Mouse (Mus musculus) intestine, embryonic 16.5 days (tissue): ENCODE measurements around the gene Specc1l. TPM values are rescaled to one million over a fixed set of nuclear protein-coding genes. Genes with fewer than 3 reads are reported as not detected.

Experiments used
- ATAC-seq: fragments of 200-750 bp; cut with Nextera tagmentation; 2 replicates; pipeline ENCODE4 v1.8.0; 2017; ENCODE audit warnings: moderate TSS enrichment, moderate library complexity
- H3K27ac ChIP-seq: fragments of 300-500 bp; sonication (generic); 2 replicates; pipeline ENCODE4 v1.5.1; 2014; ENCODE audit warnings: mild to moderate bottlenecking, low read length
- H3K27me3 ChIP-seq: fragments of 300-500 bp; sonication (generic); replicated peaks from 2 replicates; pipeline ENCODE4 v1.6.1; 2014; ENCODE audit warnings: low read length, control low read depth, mixed read lengths; ENCODE audit not compliant: control insufficient read depth, insufficient read depth
- H3K36me3 ChIP-seq: fragments of 300-500 bp; sonication (generic); 2 replicates; pipeline ENCODE4 v1.6.1; 2014; ENCODE audit warnings: low read length, control low read depth; ENCODE audit not compliant: control insufficient read depth, insufficient read depth
- H3K4me1 ChIP-seq: fragments of 300-500 bp; sonication (generic); 2 replicates; pipeline ENCODE4 v1.6.1; 2014; ENCODE audit warnings: low read length, control low read depth, mixed read lengths; ENCODE audit not compliant: control insufficient read depth, insufficient read depth
- H3K4me2 ChIP-seq: fragments of 300-500 bp; sonication (generic); 2 replicates; pipeline ENCODE4 v1.6.1; 2014; ENCODE audit warnings: low read depth, low read length, control low read depth
- H3K4me3 ChIP-seq: fragments of 300-500 bp; sonication (generic); 2 replicates; pipeline ENCODE4 v1.5.1; 2014; ENCODE audit warnings: mild to moderate bottlenecking, low read length
- H3K9ac ChIP-seq: fragments of 300-500 bp; sonication (generic); 2 replicates; pipeline ENCODE4 v1.6.1; 2014; ENCODE audit warnings: low read depth, low read length
- H3K9me3 ChIP-seq: fragments of 300-500 bp; sonication (generic); 2 replicates; pipeline ENCODE4 v1.6.1; 2016; ENCODE audit warnings: low read length, control low read depth; ENCODE audit not compliant: control insufficient read depth
- WGBS: fragments of 180-500 bp; shearing (Covaris S2); extraction: QIAGEN DNeasy Blood & Tissue Kit; methylation state at CpG from one replicate; pipeline ENCODE4 v1.1.7; 2014; 5-methylcytosine and 5-hydroxymethylcytosine counted together
- polyA plus RNA-seq: library from polyadenylated mRNA; unstranded; fragments of >200 nt; fragmentation: Nextera tagmentation; extraction: Ambion mirVana; gene quantifications from 2 replicates; pipeline ENCODE4 v1.2.1, GENCODE M21; 2015

Specc1l gene
- polyA plus RNA-seq, 1 experiment from 2014 or later, result 22.1 TPM

DNA sequence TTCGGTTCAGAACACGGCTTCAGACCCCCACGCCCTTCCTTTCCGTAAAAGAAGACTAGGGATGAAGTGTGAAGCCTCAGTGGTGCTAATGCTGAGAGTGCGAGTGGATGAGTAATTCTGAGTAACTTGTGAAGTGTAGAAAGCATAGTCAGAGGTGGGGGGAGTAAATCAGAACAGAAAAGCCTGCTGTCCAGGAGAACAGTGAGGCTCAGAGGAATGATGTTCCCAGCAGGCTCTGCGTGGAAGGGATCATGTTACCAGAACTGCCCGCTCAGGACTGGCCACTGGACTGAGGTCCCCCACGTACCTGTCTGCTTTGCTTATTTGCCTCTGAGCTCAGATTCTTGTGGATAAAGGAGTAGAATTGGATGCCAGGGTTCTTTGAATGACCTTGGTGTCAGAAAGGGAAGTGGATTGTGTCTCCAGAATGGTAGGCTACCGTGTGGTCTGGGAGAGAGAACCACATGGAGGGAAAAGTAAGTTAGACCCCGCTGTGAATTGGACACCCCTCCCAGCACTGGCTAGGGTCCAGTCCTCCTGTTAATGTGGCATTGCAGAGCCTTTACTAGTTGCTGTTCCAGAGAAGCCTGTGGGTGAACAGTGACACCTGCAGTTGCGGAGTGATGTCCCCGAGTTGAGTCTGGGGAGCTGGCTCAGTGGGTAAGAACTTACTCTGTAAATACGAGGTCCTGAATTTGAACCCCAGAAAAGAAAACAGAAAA, 40.6 kb downstream of the Specc1l start:
- Histone ChIP-seq H3K27me3 (no peaks in the 10 kb centered on the region), H3K36me3 (peaks cover 8% of the 10 kb centered on the region; the same call in 1 of the 2 replicates), H3K9ac (no peak overlapping the region), H3K4me1 (no peaks in the 10 kb centered on the region), H3K27ac (no peak overlapping the region), H3K4me3 (no peak overlapping the region), H3K9me3 (no peaks in the 10 kb centered on the region), H3K4me2 (no peak overlapping the region)
- 71% methylated on average over 13 of the region's 13 CpGs for WGBS
- no peak for ATAC-seq

DNA sequence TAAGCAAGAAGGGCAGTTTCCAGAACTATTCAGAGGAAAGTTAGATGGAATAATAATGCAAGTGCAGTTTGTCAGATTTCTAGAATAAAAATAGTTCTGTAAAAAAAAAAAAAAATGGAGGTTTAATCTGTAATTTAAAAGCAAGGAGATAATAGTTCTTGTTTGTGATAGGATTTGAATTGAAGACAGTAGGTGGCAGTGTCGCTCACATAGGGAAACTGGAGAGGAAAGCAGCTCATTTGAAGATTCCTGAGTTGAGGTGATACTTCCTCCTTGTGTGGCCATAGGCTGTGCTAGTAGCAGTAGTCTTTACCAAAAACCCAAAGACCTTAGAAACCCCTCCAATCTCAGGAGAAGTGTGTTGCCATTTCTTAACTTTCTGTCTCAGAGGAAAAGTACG, 43.2 kb downstream of the Specc1l start:
- Histone ChIP-seq H3K4me1 (no peaks in the 10 kb centered on the region), H3K27me3 (no peaks in the 10 kb centered on the region), H3K9ac (no peak overlapping the region), H3K9me3 (no peaks in the 10 kb centered on the region), H3K36me3 (peaks cover 9% of the 10 kb centered on the region; the same call in 1 of the 2 replicates), H3K4me3 (no peak overlapping the region), H3K4me2 (no peak overlapping the region), H3K27ac (no peak overlapping the region)
- no peak for ATAC-seq
- 67% methylated on average over 2 of the region's 2 CpGs for WGBS

DNA sequence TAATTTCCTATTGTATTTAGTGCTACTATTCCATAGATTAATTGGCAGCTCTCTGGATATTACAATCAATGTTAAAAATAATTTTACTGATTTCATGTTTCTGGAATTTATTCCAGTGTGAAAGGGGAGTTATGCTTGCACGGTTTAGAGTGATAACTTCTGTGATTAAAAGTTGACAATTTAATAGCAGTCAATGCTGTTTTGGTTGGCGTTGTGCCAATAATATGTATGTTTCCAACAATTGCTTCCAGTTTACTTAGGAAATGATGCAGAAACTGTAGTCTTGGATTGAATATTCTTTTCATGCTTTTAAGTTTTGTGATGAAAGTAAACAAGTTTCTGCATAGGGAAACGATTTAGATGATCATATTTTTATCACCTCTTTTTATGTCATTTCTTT, 45.5 kb downstream of the Specc1l start:
- H3K4me3 ChIP-seq, result no peak overlapping the region
- H3K9me3 ChIP-seq, result no peaks in the 10 kb centered on the region
- 68% methylated on average over 3 of the region's 3 CpGs for WGBS
- H3K4me1 ChIP-seq, result no peaks in the 10 kb centered on the region
- H3K27me3 ChIP-seq, result no peaks in the 10 kb centered on the region
- H3K4me2 ChIP-seq, result no peak overlapping the region
- no peak overlapping the region for H3K9ac ChIP-seq
- no peak overlapping the region for H3K27ac ChIP-seq
- peaks cover 8% of the 10 kb centered on the region for H3K36me3 ChIP-seq
- no peak for ATAC-seq

DNA sequence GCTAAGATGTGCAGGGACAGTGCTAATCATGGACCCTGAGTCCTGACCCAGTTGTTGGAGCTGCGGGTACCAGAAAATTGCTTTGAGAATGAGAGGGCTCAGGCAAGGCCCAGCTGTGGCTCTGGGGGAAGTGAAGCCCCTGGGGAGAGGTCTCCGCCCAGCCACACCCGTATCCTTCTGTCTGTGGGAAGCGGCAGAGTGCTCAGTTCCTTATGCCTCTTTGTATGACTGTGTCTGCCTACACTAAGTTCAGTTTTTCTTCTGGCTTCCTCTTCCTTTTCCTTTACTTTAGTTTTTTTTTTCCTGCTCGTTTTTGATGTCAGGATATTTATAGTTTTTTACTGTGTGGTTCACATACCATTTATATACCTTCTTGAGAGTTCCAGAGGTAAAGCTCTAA, 46.4 kb downstream of the Specc1l start:
- H3K36me3 ChIP-seq, result peaks cover 8% of the 10 kb centered on the region; the same call in 1 of the 2 replicates
- no peak overlapping the region for H3K27ac ChIP-seq
- H3K9ac ChIP-seq, result no peak overlapping the region
- no peaks in the 10 kb centered on the region for H3K4me1 ChIP-seq
- no peaks in the 10 kb centered on the region for H3K27me3 ChIP-seq
- H3K4me2 ChIP-seq, result no peak overlapping the region
- no peaks in the 10 kb centered on the region for H3K9me3 ChIP-seq
- no peak for ATAC-seq
- H3K4me3 ChIP-seq, result no peak overlapping the region
- 66% methylated on average over 5 of the region's 5 CpGs for WGBS

DNA sequence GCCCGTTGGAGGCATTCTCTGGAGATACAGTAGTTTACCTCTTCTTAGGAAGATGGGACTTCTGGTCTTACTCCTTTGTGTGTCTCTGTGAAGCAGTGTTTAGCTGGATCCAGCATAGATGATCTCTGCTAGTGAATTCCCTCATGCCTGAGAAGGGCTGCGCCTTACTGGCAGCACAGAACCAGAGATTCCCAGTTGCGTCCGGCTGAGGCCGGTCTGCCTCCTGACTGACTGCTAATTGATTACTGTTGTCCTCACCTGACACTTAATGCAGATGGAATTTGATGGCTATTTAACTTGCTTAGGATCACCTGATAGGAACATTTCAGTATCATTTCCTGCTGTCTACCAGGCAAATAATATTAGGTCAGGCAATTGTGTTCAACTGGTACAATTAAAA, 49.4 kb downstream of the Specc1l start:
- H3K4me1 ChIP-seq, result no peaks in the 10 kb centered on the region
- no peak overlapping the region for H3K9ac ChIP-seq
- no peak for ATAC-seq
- H3K27me3 ChIP-seq, result no peaks in the 10 kb centered on the region
- H3K36me3 ChIP-seq, result peaks cover 14% of the 10 kb centered on the region; the same call in 1 of the 2 replicates
- no peak overlapping the region for H3K4me3 ChIP-seq
- no peak overlapping the region for H3K27ac ChIP-seq
- 95% methylated on average over 5 of the region's 5 CpGs for whole genome bisulfite sequencing
- no peaks in the 10 kb centered on the region for H3K9me3 ChIP-seq
- no peak overlapping the region for H3K4me2 ChIP-seq

DNA sequence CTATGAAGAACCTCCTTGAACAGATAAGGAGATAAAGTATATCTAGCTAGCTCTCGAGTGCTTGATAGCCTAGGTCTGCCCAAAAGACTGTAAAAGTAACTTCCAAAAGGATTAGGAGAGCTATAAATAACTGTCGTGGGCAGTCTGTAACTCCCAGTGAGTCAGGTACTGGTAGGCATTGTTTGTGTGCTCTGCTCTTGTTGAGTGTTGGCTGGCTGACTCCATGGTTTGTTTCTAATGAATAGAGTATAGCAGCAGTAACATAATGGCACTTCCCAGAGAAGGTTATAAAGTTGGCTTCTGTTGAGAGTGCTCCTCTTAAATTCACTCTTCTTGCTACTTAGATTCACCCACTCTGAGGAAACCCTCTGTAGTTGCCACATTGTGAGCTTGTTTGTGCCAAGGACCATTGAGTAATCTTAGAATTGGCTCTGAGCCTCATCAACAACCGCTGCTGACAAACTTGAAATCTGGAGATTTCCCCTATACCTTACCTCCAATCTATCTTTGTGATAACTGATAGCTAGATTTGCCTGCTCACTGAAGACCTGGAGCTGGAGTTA, 53.2 kb downstream of the Specc1l start:
- Histone ChIP-seq H3K9me3 (no peaks in the 10 kb centered on the region), H3K9ac (no peak overlapping the region), H3K4me1 (no peaks in the 10 kb centered on the region), H3K36me3 (peaks cover 14% of the 10 kb centered on the region; the same call in 1 of the 2 replicates), H3K27ac (no peak overlapping the region), H3K27me3 (no peaks in the 10 kb centered on the region), H3K4me2 (no peak overlapping the region), H3K4me3 (no peak overlapping the region)
- 62% methylated on average over 3 of the region's 3 CpGs for WGBS
- ATAC-seq, result no peak

DNA sequence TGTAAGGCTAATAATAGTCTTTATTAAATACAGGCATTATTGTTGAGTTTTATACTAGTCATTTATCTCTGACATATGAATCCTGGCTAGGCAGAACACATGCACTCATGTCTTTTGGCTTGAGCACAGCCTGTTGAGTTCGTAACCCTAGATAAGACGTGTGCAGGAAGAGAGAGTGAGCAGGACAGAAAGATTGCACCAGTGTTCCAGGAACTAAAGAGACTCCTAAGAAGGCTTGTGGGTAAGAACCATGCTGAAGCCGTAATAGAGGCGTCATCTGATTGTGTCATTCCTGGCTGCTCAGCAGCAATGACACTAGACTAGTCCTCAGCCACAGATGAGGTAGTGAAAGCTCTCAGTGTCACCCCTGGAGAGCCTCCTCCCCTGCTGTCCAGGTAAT, 61.1 kb downstream of the Specc1l start:
- 91% methylated on average over 4 of the region's 4 CpGs for WGBS
- no peak overlapping the region for H3K27ac ChIP-seq
- peaks cover 16% of the 10 kb centered on the region; the same call in 1 of the 2 replicates for H3K36me3 ChIP-seq
- no peak overlapping the region for H3K4me2 ChIP-seq
- no peak for ATAC-seq
- H3K4me3 ChIP-seq, result no peak overlapping the region
- H3K27me3 ChIP-seq, result no peaks in the 10 kb centered on the region
- no peaks in the 10 kb centered on the region for H3K4me1 ChIP-seq
- H3K9ac ChIP-seq, result no peak overlapping the region
- no peaks in the 10 kb centered on the region for H3K9me3 ChIP-seq

DNA sequence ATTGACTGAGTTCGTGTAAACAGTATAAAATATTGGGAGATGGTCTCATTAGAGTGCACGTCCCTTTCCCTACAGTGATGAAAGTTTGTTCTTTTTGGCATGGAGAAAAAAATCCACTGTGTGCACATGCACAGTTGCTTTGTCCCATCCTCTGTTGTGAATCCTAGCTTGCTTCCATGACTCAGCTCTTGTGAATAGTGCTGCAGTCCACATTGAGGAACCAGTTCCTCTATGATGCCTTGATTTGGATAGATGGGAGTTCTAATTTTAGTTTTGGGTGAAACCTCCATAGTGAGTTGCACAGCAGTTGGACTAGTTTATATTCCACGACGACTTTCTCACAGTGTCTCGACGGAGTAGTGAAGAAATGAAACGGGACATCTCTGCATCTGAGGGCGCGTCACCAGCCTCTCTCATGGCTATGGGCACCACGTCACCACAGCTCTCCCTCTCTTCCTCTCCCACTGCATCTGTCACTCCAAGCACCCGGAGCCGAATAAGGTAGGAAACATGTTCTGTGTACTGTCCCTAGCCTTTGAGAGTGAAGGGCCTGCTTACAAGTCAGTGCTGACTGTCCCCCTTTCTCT, 64.6 kb downstream of the Specc1l start:
- 89% methylated on average over 12 of the region's 12 CpGs for WGBS
- H3K27me3 ChIP-seq, result no peaks in the 10 kb centered on the region
- no peak overlapping the region for H3K4me2 ChIP-seq
- no peaks in the 10 kb centered on the region for H3K9me3 ChIP-seq
- no peaks in the 10 kb centered on the region for H3K4me1 ChIP-seq
- no peak overlapping the region for H3K9ac ChIP-seq
- peaks cover 16% of the 10 kb centered on the region; the same call in 1 of the 2 replicates for H3K36me3 ChIP-seq
- no peak overlapping the region for H3K27ac ChIP-seq
- no peak overlapping the region for H3K4me3 ChIP-seq
- no peak for ATAC-seq

DNA sequence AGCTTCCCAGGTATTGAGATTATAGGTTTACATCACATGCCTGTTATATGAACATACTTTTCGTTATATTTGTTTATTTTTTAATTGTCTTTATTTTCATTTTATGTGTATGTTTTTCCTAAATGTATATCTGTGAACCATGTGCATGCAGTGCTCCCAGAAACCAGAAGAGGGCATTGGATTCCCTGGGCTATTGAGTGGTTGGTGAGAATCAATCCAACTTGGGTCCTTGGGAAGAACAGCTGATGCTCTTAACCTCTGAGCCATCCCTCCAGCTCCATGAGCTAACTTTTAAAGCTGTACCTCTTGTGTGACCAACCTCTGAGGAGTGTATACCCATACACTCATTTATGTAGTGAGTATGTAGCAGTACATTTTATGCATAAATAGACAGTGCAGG, 65.6 kb downstream of the Specc1l start:
- Histone ChIP-seq H3K9me3 (no peaks in the 10 kb centered on the region), H3K4me3 (no peak overlapping the region), H3K4me2 (no peak overlapping the region), H3K27me3 (no peaks in the 10 kb centered on the region), H3K27ac (no peak overlapping the region), H3K9ac (no peak overlapping the region), H3K4me1 (no peaks in the 10 kb centered on the region), H3K36me3 (peaks cover 16% of the 10 kb centered on the region; the same call in 1 of the 2 replicates)
- WGBS, result 82% methylated on average over 1 of the region's 1 CpGs
- ATAC-seq, result no peak
